28 mouse cellular contexts compared by ENCODE assay signal in the genomic region with DNA sequence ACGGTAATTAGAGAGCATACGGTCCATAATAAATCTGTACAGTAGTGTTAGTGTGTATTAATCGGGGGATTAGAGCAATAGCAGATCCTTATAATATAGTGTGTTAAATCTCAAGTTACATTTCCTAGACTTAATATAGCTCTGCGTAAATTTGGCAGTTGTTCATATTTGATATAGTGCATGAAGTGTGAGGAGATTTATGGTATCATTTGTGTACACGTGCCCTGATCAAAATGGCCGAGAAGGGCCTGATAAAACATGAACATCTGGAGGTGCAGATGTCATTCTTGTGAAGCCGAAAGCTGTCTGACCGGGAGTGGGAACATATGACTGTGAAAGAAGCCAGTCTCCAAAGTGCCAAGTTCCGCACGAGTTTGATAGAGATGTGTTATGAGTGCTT.
"Had no signal": no experiment of that assay in that cellular context is flagged by ENCODE, and none has a peak within 500 bp of the region (broad histone marks: within the 10 kb centered on the region; RNA-seq: fewer than 3 reads in every experiment).

No protein-coding gene starts in this region.

- H3K9me3 ChIP-seq: embryonic facial prominence, embryonic 10.5 days; embryonic facial prominence, embryonic 12.5 days; embryonic facial prominence, embryonic 13.5 days; embryonic facial prominence, embryonic 15.5 days; forebrain, embryonic 10.5 days; forebrain, embryonic 12.5 days; forebrain, embryonic 13.5 days; forebrain, embryonic 15.5 days had no signal

- H3K9ac ChIP-seq: embryonic facial prominence, embryonic 12.5 days; embryonic facial prominence, embryonic 13.5 days; embryonic facial prominence, embryonic 15.5 days; forebrain, embryonic 12.5 days; forebrain, embryonic 13.5 days; forebrain, embryonic 15.5 days; forebrain, postnatal 0 days had no signal

- H3K4me1 ChIP-seq: embryonic facial prominence, embryonic 10.5 days; embryonic facial prominence, embryonic 12.5 days; embryonic facial prominence, embryonic 13.5 days; embryonic facial prominence, embryonic 15.5 days; forebrain, embryonic 10.5 days; forebrain, embryonic 12.5 days; forebrain, embryonic 13.5 days; forebrain, embryonic 15.5 days had no signal

- DNase-seq: cerebellum, adult 18-20 months; cerebellum, adult 2 months; cerebellum, adult 8-10 months; cerebellum, adult 9-10 months; cerebellum, adult 9-11 months; cerebellum, postnatal 10 days; cerebellum, postnatal 14 days; cerebellum, postnatal 25 days; cerebellum, postnatal 36 days; embryo, embryonic 11 days; forebrain, postnatal 0 days; gastrocnemius, adult 2 months; gastrocnemius, postnatal 10 days; gastrocnemius, postnatal 14 days; gastrocnemius, postnatal 25 days; gastrocnemius, postnatal 36 days; heart, adult 18-20 months had no signal

- H3K36me3 ChIP-seq: embryonic facial prominence, embryonic 10.5 days; embryonic facial prominence, embryonic 12.5 days; embryonic facial prominence, embryonic 13.5 days; embryonic facial prominence, embryonic 15.5 days; forebrain, embryonic 10.5 days; forebrain, embryonic 12.5 days; forebrain, embryonic 15.5 days had no signal

- ATAC-seq: forebrain, embryonic 13.5 days; forebrain, embryonic 14.5 days; forebrain, embryonic 15.5 days; forebrain, embryonic 16.5 days; forebrain, postnatal 0 days had no signal

- H3K27me3 ChIP-seq: embryonic facial prominence, embryonic 12.5 days; embryonic facial prominence, embryonic 13.5 days; embryonic facial prominence, embryonic 15.5 days; forebrain, embryonic 12.5 days; forebrain, embryonic 13.5 days; forebrain, embryonic 15.5 days had no signal

- H3K4me2 ChIP-seq: embryonic facial prominence, embryonic 12.5 days; embryonic facial prominence, embryonic 13.5 days; embryonic facial prominence, embryonic 15.5 days; forebrain, embryonic 12.5 days; forebrain, embryonic 13.5 days; forebrain, embryonic 15.5 days had no signal

- H3K27ac ChIP-seq: embryonic facial prominence, embryonic 10.5 days; embryonic facial prominence, embryonic 12.5 days; embryonic facial prominence, embryonic 13.5 days; embryonic facial prominence, embryonic 15.5 days; forebrain, embryonic 10.5 days; forebrain, embryonic 12.5 days; forebrain, embryonic 13.5 days; forebrain, embryonic 15.5 days; gastrocnemius, adult 2 months had no signal

- H3K4me3 ChIP-seq: embryonic facial prominence, embryonic 10.5 days; embryonic facial prominence, embryonic 12.5 days; embryonic facial prominence, embryonic 13.5 days; embryonic facial prominence, embryonic 15.5 days; erythroblast, embryonic 14.5 days; forebrain, embryonic 10.5 days; forebrain, embryonic 12.5 days; forebrain, embryonic 13.5 days; forebrain, embryonic 15.5 days; gastrocnemius, adult 2 months had no signal
